Mouse (Mus musculus) limb, embryonic 13.5 days (tissue): ENCODE results near the gene Mef2b. TPM values are rescaled to one million over a fixed set of nuclear protein-coding genes. Genes with fewer than 3 reads are reported as not detected.

Source experiments
- ATAC-seq: fragments of 200-750 bp; cut with Nextera tagmentation; 2 replicates; pipeline ENCODE4 v1.8.0; 2017; ENCODE audit warnings: low read depth, moderate number of reproducible peaks, moderate TSS enrichment; ENCODE audit not compliant: low FRiP score
- H3K27ac ChIP-seq: fragments of 300-500 bp; sonication (generic); 2 replicates; pipeline ENCODE4 v1.5.1; 2015; ENCODE audit warnings: inconsistent platforms, mild to moderate bottlenecking, moderate library complexity
- H3K27me3 ChIP-seq: fragments of 300-500 bp; sonication (generic); 2 replicates; pipeline ENCODE4 v1.6.1; 2015; ENCODE audit warnings: mild to moderate bottlenecking, inconsistent platforms
- H3K36me3 ChIP-seq: fragments of 300-500 bp; sonication (generic); 2 replicates; pipeline ENCODE4 v1.6.1; 2015; ENCODE audit warnings: inconsistent platforms, mild to moderate bottlenecking, moderate library complexity
- H3K4me1 ChIP-seq: fragments of 300-500 bp; sonication (generic); 2 replicates; pipeline ENCODE4 v1.6.1; 2015; ENCODE audit warnings: inconsistent platforms
- H3K4me2 ChIP-seq: fragments of 300-500 bp; sonication (generic); replicated peaks from 2 replicates; pipeline ENCODE4 v1.6.1; 2015; ENCODE audit warnings: inconsistent platforms, mild to moderate bottlenecking, moderate library complexity
- H3K4me3 ChIP-seq: fragments of 300-500 bp; sonication (generic); 2 replicates; pipeline ENCODE4 v1.5.1; 2015; ENCODE audit warnings: moderate library complexity, mild to moderate bottlenecking, inconsistent platforms
- H3K9ac ChIP-seq: fragments of 300-500 bp; sonication (generic); 2 replicates; pipeline ENCODE4 v1.6.1; 2015; ENCODE audit warnings: mild to moderate bottlenecking, inconsistent platforms
- H3K9me3 ChIP-seq: fragments of 300-500 bp; sonication (generic); 2 replicates; pipeline ENCODE4 v1.6.1; 2016; ENCODE audit warnings: inconsistent platforms
- WGBS: fragments of 180-500 bp; shearing (Covaris S2); methylation state at CpG from one replicate; pipeline ENCODE4 v1.1.7; 2015; 5-methylcytosine and 5-hydroxymethylcytosine counted together
- polyA plus RNA-seq: library from polyadenylated mRNA; unstranded; fragments of >200 nt; fragmentation: Nextera tagmentation; extraction: Ambion mirVana; gene quantifications from 2 replicates; pipeline ENCODE4 v1.2.1, GENCODE M21; 2015

Mef2b gene
- polyA plus RNA-seq, 1 experiment from 2014 or later: 0.38 TPM

DNA sequence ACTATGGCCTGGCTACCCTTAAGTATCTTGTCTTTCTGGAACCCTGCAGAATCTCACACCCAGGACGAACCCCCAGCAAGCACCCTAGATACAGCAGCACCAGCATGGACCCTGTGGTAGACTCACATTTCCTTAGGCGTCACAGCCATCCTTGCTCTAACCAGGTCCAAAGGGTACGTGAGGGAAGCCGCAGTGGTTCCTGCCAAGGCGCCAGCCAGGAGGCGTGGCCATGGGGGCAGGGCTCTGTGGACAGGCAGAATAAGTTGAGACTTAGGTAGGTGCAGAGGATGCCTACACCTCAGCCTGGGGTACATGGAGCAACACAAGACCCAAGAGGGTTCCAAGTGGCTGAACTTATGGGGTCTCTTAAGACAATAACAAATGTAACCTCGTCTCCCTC, 49.2 kb downstream of the Mef2b start:
- no peak overlapping the region for H3K9ac ChIP-seq
- 65% methylated on average over 7 of the region's 7 CpGs for WGBS
- peaks cover 5% of the 10 kb centered on the region; the same call in 1 of the 2 replicates for H3K4me1 ChIP-seq
- ATAC-seq: no peak
- no peaks in the 10 kb centered on the region for H3K27me3 ChIP-seq
- no peak overlapping the region for H3K4me2 ChIP-seq
- no peaks in the 10 kb centered on the region for H3K9me3 ChIP-seq
- H3K36me3 ChIP-seq: peaks cover 14% of the 10 kb centered on the region
- H3K4me3 ChIP-seq: no peak overlapping the region
- H3K27ac ChIP-seq: no peak overlapping the region

DNA sequence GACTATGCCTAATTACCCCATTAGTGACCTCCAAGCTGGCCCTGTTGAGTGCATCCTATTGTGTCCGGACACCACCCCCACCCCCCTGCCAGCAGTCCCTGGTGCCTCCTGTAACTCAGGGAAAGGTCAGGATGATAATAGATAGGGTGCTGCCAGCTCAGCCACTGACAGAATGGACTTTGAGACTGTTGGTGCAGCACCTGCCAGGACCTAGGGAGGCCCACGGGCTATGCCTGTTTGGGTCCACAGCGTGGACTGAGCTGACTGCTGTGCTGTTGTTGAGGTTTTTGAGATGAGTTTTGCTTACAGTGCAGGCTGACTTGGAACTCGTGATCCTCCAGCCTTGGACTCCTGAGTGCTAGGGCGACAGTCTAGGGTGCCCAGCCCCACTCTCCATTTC, 53.7 kb downstream of the Mef2b start:
- no peak overlapping the region for H3K4me2 ChIP-seq
- no peak overlapping the region for H3K9ac ChIP-seq
- WGBS: 71% methylated on average over 5 of the region's 5 CpGs
- H3K27ac ChIP-seq: no peak overlapping the region
- no peak for ATAC-seq
- no peaks in the 10 kb centered on the region for H3K9me3 ChIP-seq
- H3K4me3 ChIP-seq: no peak overlapping the region
- H3K4me1 ChIP-seq: peaks cover 5% of the 10 kb centered on the region; the same call in 1 of the 2 replicates
- no peaks in the 10 kb centered on the region for H3K27me3 ChIP-seq
- peaks cover 7% of the 10 kb centered on the region for H3K36me3 ChIP-seq

DNA sequence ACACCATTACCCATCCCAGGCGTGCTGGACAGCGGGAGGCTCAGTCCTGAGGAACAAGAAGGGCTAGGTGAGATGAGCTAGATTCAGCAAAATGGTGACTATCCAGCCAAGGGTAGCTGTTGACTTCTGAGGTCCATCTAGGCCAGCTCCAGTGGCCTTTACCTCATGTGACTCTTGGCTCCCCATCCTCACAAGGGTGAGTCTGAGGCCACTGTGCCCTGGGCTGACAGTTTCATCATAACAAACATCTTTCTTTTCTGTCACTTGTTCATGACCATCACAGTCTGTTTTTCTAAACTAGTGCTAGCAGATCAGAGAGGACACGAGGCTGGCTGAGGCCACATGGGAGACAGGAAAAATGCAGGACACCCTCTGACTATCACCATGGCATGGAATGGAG, 54.7 kb downstream of the Mef2b start:
- H3K4me3 ChIP-seq: no peak overlapping the region
- H3K27ac ChIP-seq: no peak overlapping the region
- no peak for ATAC-seq
- peaks cover 5% of the 10 kb centered on the region; the same call in 1 of the 2 replicates for H3K4me1 ChIP-seq
- no peaks in the 10 kb centered on the region; the same call in 1 of the 2 replicates for H3K36me3 ChIP-seq
- no peak overlapping the region for H3K9ac ChIP-seq
- H3K4me2 ChIP-seq: no peak overlapping the region
- no peaks in the 10 kb centered on the region for H3K9me3 ChIP-seq
- WGBS: 84% methylated on average over 3 of the region's 3 CpGs
- no peaks in the 10 kb centered on the region for H3K27me3 ChIP-seq

DNA sequence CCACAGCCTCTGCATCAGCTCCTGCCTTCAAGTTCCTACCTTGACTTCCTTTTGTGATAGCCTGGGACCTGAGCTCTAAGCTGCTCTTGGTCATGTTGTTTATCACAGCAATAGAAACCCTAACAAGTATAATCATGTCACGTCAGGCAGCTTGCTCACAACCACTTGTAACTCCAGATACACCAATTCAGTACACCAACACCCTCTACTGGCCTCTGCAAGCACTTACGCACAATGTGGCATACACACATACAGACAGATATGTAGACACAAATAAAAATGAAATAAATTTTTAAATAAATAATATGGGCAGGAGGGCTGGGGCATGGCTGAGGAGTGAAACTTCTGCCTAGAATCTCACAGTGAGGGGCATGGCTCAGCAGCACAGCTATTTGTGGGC, 56.3 kb downstream of the Mef2b start:
- peaks cover 5% of the 10 kb centered on the region; the same call in 1 of the 2 replicates for H3K4me1 ChIP-seq
- no peaks in the 10 kb centered on the region for H3K9me3 ChIP-seq
- no peak overlapping the region for H3K27ac ChIP-seq
- H3K9ac ChIP-seq: no peak overlapping the region
- no peak overlapping the region for H3K4me2 ChIP-seq
- ATAC-seq: no peak
- no peaks in the 10 kb centered on the region for H3K27me3 ChIP-seq
- no peak overlapping the region for H3K4me3 ChIP-seq
- H3K36me3 ChIP-seq: no peaks in the 10 kb centered on the region; the same call in 1 of the 2 replicates
- 71% methylated on average over 2 of the region's 2 CpGs for WGBS

DNA sequence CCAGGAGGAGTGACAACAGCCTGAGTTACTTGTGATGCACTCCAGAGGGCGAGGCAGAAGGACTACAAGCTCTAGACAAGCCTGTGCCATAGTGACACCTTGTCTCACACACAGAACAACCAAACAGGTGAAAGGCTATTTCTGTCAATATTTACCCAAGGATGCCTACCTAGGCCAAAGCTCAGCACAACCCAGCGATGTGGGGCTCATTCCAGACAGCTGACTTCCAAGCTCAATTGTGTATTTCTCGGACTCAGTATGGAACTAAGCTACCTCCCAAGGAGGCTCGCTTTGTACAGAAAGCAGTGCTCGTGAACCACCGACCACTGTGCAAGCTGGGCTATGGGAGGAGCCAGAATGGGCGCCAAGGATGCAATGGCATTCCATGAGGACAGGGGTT, 58.1 kb downstream of the Mef2b start:
- H3K9me3 ChIP-seq: no peaks in the 10 kb centered on the region
- H3K27ac ChIP-seq: no peak overlapping the region
- 57% methylated on average over 7 of the region's 7 CpGs for WGBS
- no peaks in the 10 kb centered on the region for H3K27me3 ChIP-seq
- ATAC-seq: no peak
- H3K9ac ChIP-seq: no peak overlapping the region
- H3K4me2 ChIP-seq: no peak overlapping the region
- no peaks in the 10 kb centered on the region for H3K4me1 ChIP-seq
- H3K36me3 ChIP-seq: no peaks in the 10 kb centered on the region
- H3K4me3 ChIP-seq: no peak overlapping the region

DNA sequence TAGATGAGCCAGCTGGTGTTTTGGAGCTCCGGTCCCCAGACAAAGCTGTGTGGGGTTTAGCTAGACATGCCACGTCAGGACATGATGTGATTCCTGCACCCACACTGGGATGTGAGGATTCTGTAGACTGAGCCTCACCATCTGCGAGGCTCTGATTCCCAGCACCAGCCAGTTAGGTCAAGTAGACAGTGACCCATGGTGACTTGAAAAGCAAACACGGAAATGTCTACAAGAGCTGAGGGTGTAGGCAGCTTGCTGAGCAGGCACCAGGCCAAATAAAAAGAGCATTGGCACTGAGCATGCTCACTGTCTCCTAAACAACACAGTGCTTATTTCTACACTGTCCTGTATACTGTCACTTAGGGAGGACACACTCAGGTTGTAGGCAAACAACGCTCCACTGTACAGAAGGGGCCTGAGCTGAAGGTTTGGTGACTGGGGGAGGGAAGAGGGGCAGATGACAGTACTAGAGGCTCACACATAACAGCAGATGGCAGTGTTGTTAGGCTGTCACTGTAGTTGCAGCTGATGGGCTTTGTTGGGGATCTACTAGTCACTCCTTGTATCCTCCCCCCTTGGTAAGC, 60.7 kb downstream of the Mef2b start:
- Histone ChIP-seq H3K9ac (no peak overlapping the region), H3K27ac (no peak overlapping the region), H3K4me3 (no peak overlapping the region), H3K4me2 (no peak overlapping the region), H3K36me3 (no peaks in the 10 kb centered on the region), H3K4me1 (no peaks in the 10 kb centered on the region), H3K27me3 (no peaks in the 10 kb centered on the region), H3K9me3 (no peaks in the 10 kb centered on the region)
- WGBS: 87% methylated on average over 5 of the region's 5 CpGs
- no peak; the same call in 1 of the 2 replicates for ATAC-seq

DNA sequence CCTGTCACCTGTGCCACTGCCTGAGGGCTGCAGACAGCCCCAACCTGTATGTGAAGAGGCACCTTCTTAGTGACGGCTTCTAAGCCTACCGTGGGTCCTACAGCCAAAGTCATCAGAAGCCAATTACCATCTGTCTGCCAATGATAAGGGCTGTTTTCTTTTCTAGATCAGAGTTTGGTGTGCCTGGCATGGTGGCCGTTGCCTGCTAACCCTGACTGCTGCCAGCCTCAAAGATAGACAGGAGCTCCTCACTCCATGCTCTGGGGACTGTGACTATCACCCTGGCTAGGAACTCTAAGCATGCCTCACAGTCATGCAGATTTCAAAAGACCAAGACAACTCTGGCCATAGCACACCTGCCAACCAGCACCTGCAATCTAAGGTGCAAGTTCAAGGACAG, 61.9 kb downstream of the Mef2b start:
- Histone ChIP-seq H3K9me3 (no peaks in the 10 kb centered on the region), H3K4me1 (no peaks in the 10 kb centered on the region), H3K27me3 (no peaks in the 10 kb centered on the region), H3K36me3 (no peaks in the 10 kb centered on the region), H3K4me2 (no peak overlapping the region), H3K4me3 (no peak overlapping the region), H3K9ac (no peak overlapping the region), H3K27ac (no peak overlapping the region)
- WGBS: 75% methylated on average over 3 of the region's 3 CpGs
- no peak for ATAC-seq

DNA sequence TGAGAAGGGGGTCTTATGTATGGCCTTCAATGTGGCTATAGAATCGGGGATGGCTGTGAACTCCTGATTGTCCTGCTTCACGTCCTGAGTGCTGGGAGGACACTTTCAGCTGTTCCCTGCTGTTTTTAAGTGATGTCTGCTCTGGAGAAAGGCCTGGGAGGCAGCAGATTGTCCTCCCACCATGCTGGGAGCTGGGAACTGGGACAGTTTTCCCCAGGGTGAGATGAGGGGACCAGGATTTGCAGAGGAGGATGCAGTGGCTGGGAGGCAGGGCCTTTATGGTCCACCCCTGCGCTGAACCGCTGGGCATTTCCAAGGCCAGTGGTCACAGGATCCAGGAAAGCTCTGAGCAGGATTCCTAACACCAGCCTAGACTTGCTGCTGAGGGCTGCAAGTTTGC, 63.6 kb downstream of the Mef2b start:
- Histone ChIP-seq H3K9me3 (no peaks in the 10 kb centered on the region), H3K36me3 (no peaks in the 10 kb centered on the region), H3K4me2 (no peak overlapping the region), H3K4me1 (no peaks in the 10 kb centered on the region), H3K9ac (no peak overlapping the region; the same call in 1 of the 2 replicates), H3K27me3 (no peaks in the 10 kb centered on the region), H3K4me3 (no peak overlapping the region), H3K27ac (no peak overlapping the region)
- 70% methylated on average over 4 of the region's 4 CpGs for WGBS
- no peak for ATAC-seq

DNA sequence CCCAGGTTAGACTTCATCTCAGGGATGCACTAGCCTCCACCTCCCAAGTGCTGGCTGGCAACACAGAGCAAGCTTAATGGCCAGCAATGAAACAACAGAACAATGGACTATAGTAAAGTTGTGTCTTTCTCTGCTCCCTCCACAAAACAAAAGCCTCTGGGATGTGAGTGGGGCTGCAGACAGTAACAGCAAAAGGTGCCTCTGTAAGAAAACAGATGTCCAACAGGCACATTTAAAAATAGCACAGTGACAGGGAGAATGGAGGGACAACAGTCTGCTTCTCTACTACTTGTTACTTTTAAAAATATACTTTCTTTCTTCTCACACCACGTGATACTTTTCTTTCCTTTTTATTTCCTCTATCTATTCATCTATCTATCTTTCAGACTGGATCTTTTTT, 65.2 kb downstream of the Mef2b start:
- no peaks in the 10 kb centered on the region for H3K36me3 ChIP-seq
- WGBS: 61% methylated on average over 1 of the region's 1 CpGs
- no peaks in the 10 kb centered on the region for H3K27me3 ChIP-seq
- no peak overlapping the region for H3K4me2 ChIP-seq
- H3K4me1 ChIP-seq: no peaks in the 10 kb centered on the region
- no peak for ATAC-seq
- H3K9me3 ChIP-seq: no peaks in the 10 kb centered on the region
- H3K27ac ChIP-seq: no peak overlapping the region
- no peak overlapping the region for H3K4me3 ChIP-seq
- no peak overlapping the region for H3K9ac ChIP-seq

DNA sequence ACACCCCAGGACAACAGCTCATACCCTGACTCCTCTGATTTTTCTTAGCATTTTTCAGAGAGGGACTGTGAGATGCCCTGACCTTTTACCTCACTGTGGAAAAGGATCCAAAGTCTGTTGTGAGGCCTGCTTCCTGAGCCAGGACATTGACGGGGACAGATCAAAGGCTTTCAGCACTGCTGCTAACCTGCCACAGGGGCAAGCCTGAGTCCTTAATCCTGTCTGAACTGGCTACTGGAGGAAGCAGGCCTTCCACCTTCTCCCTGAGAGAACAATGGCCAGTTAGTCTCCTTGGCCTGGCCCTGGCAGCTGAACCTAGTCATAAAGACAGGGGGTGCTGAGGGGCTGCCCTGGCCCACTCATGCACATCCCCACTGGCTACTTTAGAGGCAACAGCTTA, 68.6 kb downstream of the Mef2b start:
- no peak for ATAC-seq
- Histone ChIP-seq H3K27ac (no peak overlapping the region), H3K9ac (no peak overlapping the region), H3K9me3 (no peaks in the 10 kb centered on the region), H3K27me3 (peaks cover 11% of the 10 kb centered on the region; the same call in 1 of the 2 replicates), H3K4me2 (no peak overlapping the region), H3K4me1 (peaks cover 14% of the 10 kb centered on the region), H3K4me3 (no peak overlapping the region), H3K36me3 (no peaks in the 10 kb centered on the region)
- WGBS: 19% methylated on average over 1 of the region's 1 CpGs

DNA sequence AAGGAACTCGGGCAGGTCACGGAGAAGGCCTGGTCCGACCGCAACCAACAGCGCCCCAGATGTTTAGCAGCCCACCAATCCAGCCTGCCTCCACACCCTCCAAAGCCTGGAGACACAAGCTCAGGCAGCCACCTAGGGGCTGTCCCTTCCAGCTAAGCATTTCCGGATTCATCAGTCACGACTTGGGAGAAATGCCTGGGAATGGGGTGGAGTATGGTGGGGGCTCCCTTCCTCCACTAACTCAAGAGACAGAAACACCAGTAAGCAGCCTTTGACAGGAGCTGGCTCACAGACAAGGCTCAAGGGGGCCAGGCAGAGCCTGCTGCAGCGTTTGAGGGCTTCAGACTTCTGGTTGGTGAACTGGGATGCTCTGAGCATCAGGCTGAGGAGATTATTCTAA, 71.0 kb downstream of the Mef2b start:
- Histone ChIP-seq H3K27me3 (peaks cover 11% of the 10 kb centered on the region; the same call in 1 of the 2 replicates), H3K4me2 (peak overlapping the region; percentile 98), H3K9ac (peak overlapping the region; percentile 45), H3K36me3 (no peaks in the 10 kb centered on the region), H3K27ac (no peak overlapping the region), H3K4me3 (no peak overlapping the region), H3K4me1 (peaks cover 16% of the 10 kb centered on the region), H3K9me3 (no peaks in the 10 kb centered on the region)
- WGBS: 15% methylated on average over 8 of the region's 8 CpGs
- ATAC-seq: no peak

DNA sequence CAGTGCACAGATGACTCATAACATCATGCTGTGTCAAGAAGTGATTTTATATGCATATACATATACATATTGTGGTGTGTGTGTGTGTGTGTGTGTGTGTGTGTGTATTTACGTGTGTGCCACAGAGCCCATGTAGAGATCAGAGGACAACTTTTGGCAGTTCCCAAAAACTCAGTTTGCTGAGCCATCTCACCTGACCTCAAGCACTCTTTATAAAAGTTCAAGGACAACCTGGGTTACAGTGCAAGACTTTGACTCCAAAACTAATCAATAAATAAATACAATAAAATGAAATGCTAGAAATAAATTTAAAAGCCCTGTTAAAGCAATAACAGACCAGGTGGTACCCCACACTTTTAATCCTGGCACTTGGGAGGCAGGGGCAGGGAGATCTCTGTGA, 71.8 kb downstream of the Mef2b start:
- 67% methylated on average over 1 of the region's 1 CpGs for WGBS
- Histone ChIP-seq H3K4me3 (peak overlapping the region; percentile 62), H3K36me3 (no peaks in the 10 kb centered on the region), H3K27me3 (peaks cover 11% of the 10 kb centered on the region; the same call in 1 of the 2 replicates), H3K27ac (no peak overlapping the region), H3K9ac (peak overlapping the region; percentile 75), H3K9me3 (no peaks in the 10 kb centered on the region), H3K4me2 (peak overlapping the region; percentile 98), H3K4me1 (peaks cover 16% of the 10 kb centered on the region)
- ATAC-seq: no peak

DNA sequence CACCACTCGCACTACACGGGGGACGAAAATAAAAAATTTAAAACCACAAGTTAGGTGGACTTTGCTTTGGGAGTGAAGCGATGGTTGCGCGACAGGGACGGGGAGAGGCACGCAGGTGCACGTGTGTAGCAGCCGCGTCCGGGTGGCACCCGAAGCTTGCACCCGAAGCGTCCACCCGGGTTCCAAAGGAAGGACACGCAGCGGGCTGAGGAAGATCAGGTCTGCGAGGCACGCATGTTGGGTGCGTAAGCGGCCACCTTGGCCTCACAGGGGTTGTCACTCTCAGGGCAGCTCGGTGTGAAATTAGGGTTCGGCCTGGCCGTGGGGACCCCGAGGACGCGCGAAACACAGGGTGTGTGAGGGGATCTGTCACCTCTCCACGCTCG, 72.2 kb downstream of the Mef2b start:
- WGBS: 1% methylated on average over 31 of the region's 31 CpGs
- H3K9ac ChIP-seq: peak overlapping the region; percentile 75
- ATAC-seq: no peak
- H3K4me2 ChIP-seq: peak overlapping the region; percentile 98
- peaks cover 11% of the 10 kb centered on the region; the same call in 1 of the 2 replicates for H3K27me3 ChIP-seq
- H3K9me3 ChIP-seq: no peaks in the 10 kb centered on the region
- peak overlapping the region; percentile 62 for H3K4me3 ChIP-seq
- H3K36me3 ChIP-seq: no peaks in the 10 kb centered on the region
- peaks cover 16% of the 10 kb centered on the region for H3K4me1 ChIP-seq
- H3K27ac ChIP-seq: no peak overlapping the region
